Mouse (Mus musculus) brown adipose tissue, adult 24 weeks (tissue): ENCODE measurements around the gene Tie1. TPM values are rescaled to one million over a fixed set of nuclear protein-coding genes. Genes with fewer than 3 reads are reported as not detected.
A peak's percentile ranks its signal among the peaks of the same experiment; 100 is the strongest.
"Not testable (repeated sequence)": the region's sequence is repeated elsewhere in the genome, so short reads cannot be mapped to it uniquely, and the experiment has no call there.

Experiments used
- H3K27ac ChIP-seq: fragments of 200-500 bp; replicated peaks from 2 replicates; pipeline ENCODE4 v1.5.1; 2012; ENCODE audit warnings: low read depth, mild to moderate bottlenecking, low read length
- H3K4me1 ChIP-seq: fragments of 200-500 bp; 2 replicates; pipeline ENCODE4 v1.6.1; 2012; ENCODE audit warnings: low read length, mixed read lengths; ENCODE audit not compliant: control insufficient read depth, insufficient read depth, insufficient read length
- H3K4me3 ChIP-seq: fragments of 200-500 bp; 2 replicates; pipeline ENCODE4 v1.5.1; 2012; ENCODE audit warnings: low read depth, mild to moderate bottlenecking, low read length, moderate library complexity; ENCODE audit not compliant: insufficient read depth
- polyA plus RNA-seq: library from polyadenylated mRNA; stranded (reverse); fragments of >200 nt; gene quantifications from 2 replicates; pipeline ENCODE4 v1.2.4, GENCODE M21; 2012; ENCODE audit not compliant: missing spikeins, insufficient read depth, insufficient read length

Tie1 gene
- polyA plus RNA-seq, 1 experiment, result 8.1 TPM

DNA sequence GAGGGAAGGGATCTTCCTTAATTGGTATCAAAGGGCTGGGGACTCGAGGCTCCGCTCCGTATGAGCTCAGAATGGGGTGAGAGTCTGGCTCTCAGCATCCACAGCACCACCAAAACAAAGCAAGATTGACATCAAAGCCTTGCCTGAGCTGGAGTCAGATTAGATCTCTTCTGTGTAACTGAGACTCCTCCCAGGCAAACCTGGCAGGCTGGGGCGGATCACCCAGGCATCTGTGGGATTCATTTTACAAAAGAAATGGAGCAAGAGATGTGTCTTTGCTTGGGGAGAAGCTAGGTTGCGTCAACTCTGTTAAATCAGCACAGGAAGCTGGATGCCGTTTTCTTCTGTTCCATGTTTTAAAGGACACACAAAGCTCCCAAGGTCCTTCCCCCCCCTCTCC, 19.2 kb upstream of the Tie1 start:
- Histone ChIP-seq H3K4me1 (peaks cover 11% of the 10 kb centered on the region; the same call in 1 of the 2 replicates), H3K4me3 (no peak overlapping the region), H3K27ac (no peak overlapping the region; the same call in 1 of the 2 replicates)

DNA sequence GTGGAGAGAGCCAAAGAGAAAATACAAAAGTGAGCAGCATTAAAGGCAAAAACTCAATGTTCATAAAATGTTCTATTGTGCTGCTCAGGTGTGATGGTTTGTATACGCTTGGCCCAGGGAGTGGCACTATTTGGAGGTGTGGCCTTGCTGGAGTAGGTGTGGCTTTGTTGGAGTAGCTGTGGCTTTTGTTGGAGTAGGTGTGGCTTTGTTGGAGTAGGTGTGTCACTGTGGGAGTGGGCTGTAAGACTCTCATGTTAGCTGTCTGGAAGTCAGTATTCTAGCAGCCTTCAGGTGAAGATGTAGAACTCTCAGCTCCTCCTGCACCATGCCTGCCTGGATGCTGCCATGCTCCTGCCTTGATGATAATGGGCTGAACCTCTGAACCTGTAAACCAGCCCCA, 17.3 kb upstream of the Tie1 start:
- not testable (repeated sequence) for H3K27ac ChIP-seq, H3K4me3 ChIP-seq
- H3K4me1 ChIP-seq, result peaks cover 11% of the 10 kb centered on the region; the same call in 1 of the 2 replicates

DNA sequence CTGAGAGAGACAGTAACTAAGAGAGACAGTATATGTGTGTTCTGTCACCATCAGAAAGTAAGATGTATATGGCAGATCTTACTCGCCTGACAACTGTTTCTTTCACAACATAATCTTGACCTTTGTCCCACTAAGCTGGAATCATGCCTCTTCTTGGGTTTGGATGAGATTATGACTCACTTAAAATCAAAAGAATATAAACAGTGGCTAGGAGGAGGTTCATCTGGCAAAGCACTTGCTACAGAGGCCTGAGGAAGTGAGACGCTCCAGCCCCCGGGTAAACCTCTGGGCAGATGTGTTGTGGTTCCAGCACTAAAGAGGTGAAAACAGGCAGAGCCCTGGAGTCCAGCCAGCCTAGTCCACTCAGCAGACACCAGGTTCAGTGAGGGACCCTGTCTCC, 15.7 kb upstream of the Tie1 start:
- Histone ChIP-seq H3K4me3 (no peak overlapping the region), H3K4me1 (peaks cover 15% of the 10 kb centered on the region; the same call in 1 of the 2 replicates), H3K27ac (peak overlapping the region; percentile 63)

DNA sequence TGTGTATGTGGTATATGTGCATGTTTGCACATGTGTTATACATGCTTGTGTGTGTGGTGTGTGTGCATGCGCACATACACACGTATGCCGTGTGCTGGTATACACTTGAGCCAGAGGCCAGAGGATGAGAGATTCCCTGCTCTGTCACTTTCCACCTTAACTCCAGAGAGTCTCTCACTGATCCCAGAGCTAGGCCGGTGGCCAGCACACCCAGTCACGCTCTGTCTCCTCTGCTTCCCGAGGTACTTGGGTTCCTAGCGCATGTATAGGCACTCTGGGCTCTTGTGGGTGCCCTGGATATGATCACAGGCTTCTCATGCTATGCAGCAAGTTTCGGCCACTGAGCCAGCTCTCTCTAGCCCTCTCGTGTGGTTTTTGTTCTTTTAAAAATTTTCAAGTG, 10.9 kb upstream of the Tie1 start:
- H3K4me3 ChIP-seq, result no peak overlapping the region
- H3K27ac ChIP-seq, result peak overlapping the region; percentile 66
- H3K4me1 ChIP-seq, result peaks cover 12% of the 10 kb centered on the region; the same call in 1 of the 2 replicates

DNA sequence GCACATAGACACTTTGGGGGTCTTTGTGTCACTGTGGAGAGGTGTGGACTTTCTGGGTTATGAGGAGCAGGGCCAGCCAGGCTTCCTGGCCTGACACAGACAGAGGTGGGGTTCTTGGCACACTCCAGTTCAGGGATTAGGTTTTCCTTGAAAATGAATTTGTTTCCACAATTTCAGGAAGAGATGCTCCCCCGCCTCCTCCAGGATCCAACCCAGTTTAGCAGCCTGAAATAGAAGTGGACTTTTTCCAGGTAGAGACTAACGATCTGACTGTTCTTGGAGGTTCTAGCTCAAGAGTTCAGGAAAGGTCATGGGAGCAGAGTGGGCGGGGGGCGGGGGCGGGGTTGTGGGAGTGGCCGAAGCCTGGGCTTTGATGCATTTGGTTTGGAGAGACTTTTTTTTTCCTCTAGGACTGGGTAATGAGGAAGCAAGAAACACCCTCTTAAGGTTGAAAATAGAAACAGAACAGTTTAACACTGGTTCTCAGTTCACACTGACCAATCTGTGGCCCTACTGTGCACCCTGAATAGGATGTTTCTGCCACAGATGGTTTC, 10.4 kb upstream of the Tie1 start:
- Histone ChIP-seq H3K27ac (peak overlapping the region; percentile 70), H3K4me1 (peaks cover 9% of the 10 kb centered on the region; the same call in 1 of the 2 replicates), H3K4me3 (no peak overlapping the region)

DNA sequence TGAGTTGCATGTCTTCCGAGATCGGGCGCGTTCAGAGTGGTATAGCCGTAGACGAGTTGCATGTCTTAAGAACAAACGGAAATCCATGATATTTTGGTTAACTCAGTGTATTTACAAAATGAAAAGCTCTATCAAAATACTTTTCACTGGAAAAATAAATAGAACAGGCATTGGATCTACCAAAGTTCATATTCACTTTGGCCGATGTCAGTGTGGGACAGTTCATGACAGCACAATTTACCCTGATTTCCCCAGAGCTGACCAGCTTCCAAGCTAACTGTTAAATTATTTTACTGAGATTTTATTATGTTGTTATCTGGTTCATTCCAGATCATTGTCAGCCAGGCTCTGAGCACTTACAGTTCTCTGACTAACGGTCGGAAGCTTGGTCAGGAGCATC, 600 bp upstream of the Tie1 start:
- H3K4me1 ChIP-seq, result no peaks in the 10 kb centered on the region; the same call in 1 of the 2 replicates
- no peak overlapping the region for H3K4me3 ChIP-seq
- H3K27ac ChIP-seq, result peak overlapping the region; percentile 78

DNA sequence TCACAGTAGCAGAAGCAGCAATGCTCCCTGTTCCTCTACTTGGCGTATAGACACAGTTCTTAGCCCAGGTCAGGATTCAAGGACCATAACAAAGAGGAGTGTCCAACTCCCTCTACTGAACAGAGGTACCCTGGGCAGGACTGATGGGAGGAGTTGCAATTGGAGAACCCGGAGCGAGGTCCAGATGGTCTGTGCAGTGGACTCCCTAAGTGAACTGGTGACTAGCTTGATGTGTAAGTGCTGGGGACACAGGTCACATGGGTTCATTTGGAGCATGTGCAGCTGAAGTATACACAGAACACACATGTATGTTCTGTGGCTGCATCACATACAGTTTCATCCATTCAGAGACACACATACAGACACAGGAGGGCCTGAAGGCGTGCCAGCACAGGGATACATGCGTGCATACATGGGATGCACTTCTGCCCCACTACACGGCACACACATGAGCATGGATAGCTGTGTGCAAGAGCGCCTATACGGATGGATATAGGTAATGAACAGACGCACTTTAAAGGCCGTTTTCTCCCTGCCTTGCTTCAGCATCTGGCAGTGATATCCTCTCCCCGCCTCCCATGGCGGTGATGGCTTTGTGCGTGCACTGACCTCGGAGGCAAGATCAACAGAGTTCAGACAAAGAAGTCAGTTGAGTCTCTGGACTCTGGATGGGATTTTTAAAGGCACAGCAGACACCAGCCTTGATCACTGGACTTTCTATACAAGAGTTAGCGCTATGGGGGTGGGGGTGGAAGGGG, 12.9 kb downstream of the Tie1 start:
- no peak overlapping the region for H3K27ac ChIP-seq
- H3K4me3 ChIP-seq, result no peak overlapping the region
- no peaks in the 10 kb centered on the region for H3K4me1 ChIP-seq

DNA sequence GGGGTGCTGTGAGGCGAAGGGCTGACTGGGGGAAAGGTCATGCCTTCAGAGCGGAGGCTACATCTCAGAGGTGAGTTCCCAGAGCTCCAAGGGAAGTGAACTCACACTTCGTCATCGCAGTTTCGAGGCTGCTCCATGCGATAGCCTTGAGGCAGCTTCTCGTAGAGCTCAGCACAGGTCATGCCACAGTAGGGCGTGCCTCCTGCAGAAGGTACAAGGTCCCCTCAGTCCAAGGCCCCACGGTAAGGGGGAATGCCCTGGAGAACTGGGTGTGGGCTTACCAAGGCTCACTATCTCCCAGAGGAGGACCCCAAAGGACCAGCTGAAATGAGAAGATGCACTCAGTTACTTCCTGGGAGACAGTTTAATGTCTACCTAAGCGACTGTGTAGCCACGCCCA, 17.2 kb downstream of the Tie1 start:
- no peaks in the 10 kb centered on the region for H3K4me1 ChIP-seq
- H3K27ac ChIP-seq, result no peak overlapping the region
- no peak overlapping the region for H3K4me3 ChIP-seq

DNA sequence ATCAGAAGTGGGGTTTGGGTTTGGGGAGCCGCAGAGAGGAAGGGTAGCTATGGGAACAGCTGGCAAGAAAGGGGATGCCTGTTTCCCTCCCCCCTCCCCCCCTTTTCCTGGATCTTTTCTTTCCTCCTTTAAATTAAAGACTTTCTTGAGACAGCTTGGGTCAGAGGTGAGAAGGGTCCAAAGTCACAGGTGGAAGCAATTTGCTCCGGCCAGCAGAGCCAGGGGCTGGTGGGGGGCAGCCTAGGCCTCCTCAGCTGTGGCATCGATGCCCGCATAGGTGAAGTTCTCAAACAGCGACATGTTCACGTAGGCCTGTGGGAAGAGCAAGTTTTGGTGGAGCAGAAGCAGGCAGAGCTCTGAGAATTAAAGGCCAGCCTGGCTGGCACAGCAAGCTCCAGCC, 18.6 kb downstream of the Tie1 start:
- Histone ChIP-seq H3K4me3 (no peak overlapping the region), H3K27ac (no peak overlapping the region), H3K4me1 (no peaks in the 10 kb centered on the region)

DNA sequence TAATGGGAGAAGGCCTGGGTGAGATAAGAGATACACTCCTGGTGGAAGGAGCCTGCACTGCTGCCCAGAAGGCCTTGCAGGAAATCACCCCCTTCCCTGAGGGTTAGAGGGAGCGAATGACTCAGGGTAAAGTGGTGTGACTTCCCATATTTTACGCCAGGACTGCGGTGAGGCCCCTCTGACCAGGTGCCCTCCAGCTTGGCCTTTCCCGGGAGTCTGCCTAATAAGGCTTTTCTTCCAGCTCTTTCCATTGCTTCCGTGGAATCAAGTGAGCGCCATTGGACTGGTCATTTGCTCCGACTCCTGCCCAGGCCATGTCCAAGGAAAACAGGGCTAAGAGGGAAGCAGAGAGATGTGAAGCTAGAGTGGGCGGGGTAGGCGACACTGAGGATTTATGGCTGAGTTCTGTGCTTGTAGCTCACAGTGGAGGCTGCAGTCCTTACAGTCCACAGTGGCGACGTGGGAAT, 24.1 kb downstream of the Tie1 start:
- no peak overlapping the region for H3K4me3 ChIP-seq
- no peaks in the 10 kb centered on the region for H3K4me1 ChIP-seq
- H3K27ac ChIP-seq, result 0 out of 2 replicates have a peak overlapping the region, but pooled peaks have one; percentile 17

DNA sequence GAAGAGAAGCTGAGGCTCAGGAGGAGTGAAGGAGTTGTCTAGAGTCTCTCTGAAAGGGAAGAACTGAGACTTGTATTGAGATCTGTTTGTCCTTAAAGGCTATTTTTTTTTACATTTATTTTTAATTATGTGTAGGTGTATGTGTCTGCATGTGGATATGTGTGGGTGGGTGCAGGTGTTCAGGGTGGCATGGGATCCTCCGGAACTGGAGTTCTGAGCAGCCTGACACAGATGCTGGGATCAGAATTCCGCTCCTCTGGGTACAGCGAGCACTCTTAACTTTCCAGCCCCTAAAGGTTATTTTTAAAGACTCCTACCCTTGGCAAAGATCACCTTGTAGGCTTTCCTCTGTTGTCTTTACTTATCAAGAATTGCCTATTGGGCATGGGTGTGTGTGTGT, 24.9 kb downstream of the Tie1 start:
- Histone ChIP-seq H3K27ac (no peak overlapping the region), H3K4me1 (no peaks in the 10 kb centered on the region), H3K4me3 (no peak overlapping the region)

DNA sequence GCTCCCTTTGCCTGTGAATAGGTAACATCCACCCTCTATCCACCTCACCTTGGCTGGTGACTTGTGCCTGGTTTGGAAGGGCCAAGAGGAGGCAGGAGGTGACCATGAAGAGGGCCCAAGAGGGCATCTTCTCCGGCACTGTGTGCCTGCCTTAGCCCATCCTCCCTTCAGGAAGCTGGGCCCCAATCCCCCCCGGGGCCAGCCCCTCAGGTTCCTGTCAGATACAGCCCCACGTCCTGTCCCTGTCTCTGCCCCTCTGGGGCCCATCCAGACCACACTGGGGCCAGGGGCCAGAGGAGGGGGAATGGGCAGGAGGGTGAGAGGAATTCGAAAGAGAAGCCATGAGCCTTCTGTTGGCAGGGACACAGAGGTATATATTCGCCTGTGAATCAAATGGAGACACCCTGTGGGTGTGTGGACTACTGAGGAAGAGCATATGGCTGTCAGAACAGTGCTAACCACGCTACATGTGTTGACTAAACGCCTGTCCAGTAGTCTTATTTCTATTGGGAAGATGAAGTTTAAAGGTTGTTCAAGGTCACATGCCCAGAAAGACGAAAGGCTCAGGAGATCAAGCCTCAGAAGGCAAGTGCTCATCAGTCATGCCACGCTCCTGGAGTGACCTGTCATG, 32.4 kb downstream of the Tie1 start, which contains the start of gene Mpl:
TSS of gene Mpl (minus strand) at position 169 of the 631 bp plus-strand sequence.
- Histone ChIP-seq H3K27ac (no peak within 1 kb of the TSS), H3K4me1 (no peaks in the 10 kb centered on the region), H3K4me3 (no peak within 1 kb of the TSS)

DNA sequence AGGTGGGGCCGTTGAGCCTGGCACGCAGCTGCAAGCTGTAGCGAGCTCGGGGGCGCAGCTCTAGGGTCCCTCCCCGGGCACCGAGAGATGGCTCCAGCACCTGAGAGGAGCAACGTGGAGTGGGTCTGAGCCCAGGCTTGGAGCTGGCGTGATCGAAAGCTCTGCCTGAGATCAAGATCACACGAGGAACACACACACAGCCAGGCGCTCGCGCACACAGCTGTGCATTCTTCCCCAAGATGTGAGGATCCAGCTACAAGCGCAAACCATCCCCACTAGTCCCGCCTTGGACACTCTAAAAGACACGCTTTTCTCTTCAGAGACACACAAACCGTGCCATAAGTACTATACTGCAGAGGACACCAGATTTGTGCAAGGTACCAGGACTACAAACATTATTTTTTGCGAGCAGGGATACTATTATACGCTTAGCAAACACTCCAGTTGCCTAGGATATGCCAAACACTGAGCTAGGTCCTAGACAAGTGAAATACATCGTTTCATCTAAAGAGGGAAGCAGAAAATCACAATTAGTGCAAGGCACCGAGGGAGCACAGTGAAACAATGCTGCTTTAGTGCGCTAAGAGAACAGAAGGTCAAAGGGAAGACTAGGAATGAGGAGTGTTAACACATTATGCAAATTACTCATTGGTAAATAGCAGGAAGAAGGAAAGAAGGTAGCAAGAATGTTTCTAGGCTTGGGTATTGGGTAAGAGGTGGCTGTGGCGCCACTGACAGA, 43.3 kb downstream of the Tie1 start:
- H3K27ac ChIP-seq, result no peak overlapping the region
- H3K4me1 ChIP-seq, result peaks cover 5% of the 10 kb centered on the region; the same call in 1 of the 2 replicates
- H3K4me3 ChIP-seq, result peak overlapping the region; percentile 42

DNA sequence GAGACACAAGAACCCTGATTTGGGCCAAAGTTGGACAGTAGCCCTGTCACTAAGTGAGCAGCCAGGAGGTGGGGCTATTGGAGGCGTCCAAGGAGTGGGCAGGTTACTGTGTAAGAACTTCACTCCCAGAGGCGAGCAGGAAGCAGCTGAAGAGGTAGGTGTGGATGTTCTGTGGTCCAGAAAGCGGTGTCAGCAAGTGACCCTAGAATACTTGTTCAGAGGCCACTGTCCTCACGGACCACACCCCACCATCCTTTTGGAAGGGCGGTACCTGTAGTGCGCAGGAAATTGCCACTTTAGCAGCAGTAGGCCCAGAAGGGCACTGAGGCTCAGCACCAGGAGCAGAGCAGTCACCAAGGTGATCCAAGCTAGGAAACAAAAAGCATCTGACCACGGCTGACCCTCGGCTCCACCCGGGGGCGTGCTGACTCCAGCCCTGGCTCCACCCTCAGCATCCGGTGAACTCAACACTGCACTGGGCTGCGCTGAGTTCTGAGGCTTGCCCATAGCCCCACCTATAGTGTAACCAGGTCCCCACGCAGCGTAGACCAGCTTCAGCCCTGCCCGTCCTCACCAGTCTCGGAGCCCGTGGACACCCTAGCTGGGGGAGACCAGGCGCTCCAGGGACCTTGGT, 44.0 kb downstream of the Tie1 start:
- Histone ChIP-seq H3K4me3 (peak overlapping the region; percentile 42), H3K4me1 (peaks cover 5% of the 10 kb centered on the region; the same call in 1 of the 2 replicates), H3K27ac (no peak overlapping the region)
